Mouse (Mus musculus) right cerebral cortex, postnatal 10 days (tissue): Measurements from ENCODE around the gene Atad5.
A peak's percentile ranks its signal among the peaks of the same experiment; 100 is the strongest.
"Not testable (repeated sequence)": the region's sequence is repeated elsewhere in the genome, so short reads cannot be mapped to it uniquely, and the experiment has no call there.

Experiments
- DNase-seq, 2 experiments: peaks; one replicate each; pipeline ENCODE4 v3.0.0; 2021; ENCODE audit warnings: low spot score in 2 of 2

Gene Atad5

DNA sequence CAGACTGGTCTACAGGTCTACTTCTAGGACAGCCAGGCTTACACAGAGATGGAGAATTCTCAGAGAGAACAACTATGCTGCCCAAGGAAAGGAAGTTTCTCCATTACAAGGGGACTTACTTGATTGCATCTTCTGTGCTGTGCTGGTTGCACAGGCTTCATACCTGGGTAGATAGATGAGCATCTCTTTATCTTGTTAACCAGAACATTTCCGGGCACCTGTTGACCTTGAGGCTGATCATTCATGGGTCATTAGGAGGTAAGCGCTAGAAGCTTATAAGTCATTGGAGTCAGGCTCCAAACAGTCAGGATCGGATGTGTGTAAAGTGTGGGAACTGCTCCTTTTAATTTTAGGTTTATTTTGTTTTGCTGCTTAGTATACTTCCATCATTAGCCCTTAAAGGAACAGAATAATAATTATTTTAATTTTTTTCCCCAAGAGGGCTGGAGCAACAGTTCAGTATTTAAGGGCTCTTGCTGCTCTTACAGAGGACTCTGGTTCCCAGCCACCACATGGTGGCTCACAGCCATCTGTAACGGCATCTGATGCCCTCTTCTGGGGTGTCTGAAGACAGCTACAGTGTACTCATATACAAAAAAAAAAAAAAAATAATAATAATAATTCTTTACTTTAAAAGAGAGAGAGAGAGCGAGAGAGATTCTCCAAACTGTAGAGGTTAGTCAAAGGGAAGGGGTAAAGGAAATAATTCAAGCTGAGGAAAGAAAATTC, 92.0 kb downstream of the Atad5 start:
- no peak for DNase-seq

DNA sequence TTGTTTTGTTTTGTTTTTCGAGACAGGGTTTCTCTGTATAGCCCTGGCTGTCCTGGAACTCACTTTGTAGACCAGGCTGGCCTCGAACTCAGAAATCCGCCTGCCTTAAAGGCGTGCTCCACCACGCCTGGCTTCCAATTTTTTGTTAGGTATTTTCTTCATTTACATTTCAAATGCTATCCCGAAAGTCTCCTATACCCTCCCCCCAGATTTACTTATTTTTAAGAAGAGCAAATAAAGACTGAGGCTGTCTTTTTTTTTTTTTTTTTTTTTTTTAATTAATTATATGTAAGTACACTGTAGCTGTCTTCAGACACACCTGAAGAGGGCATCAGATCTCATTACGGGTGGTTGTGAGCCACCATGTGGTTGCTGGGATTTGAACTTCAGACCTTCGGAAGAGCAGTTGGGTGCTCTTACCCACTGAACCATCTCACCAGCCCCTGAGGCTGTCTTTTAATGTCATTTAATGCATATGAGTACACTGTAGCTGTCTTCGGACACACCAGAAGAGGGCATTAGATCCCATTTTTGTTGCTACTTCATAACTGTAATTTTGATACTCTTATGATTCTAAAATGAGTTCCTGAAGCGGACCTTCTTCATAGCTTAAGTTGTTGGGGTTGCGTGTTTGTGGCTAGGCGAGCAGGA, 94.0 kb downstream of the Atad5 start:
- DNase-seq: not testable (repeated sequence)

DNA sequence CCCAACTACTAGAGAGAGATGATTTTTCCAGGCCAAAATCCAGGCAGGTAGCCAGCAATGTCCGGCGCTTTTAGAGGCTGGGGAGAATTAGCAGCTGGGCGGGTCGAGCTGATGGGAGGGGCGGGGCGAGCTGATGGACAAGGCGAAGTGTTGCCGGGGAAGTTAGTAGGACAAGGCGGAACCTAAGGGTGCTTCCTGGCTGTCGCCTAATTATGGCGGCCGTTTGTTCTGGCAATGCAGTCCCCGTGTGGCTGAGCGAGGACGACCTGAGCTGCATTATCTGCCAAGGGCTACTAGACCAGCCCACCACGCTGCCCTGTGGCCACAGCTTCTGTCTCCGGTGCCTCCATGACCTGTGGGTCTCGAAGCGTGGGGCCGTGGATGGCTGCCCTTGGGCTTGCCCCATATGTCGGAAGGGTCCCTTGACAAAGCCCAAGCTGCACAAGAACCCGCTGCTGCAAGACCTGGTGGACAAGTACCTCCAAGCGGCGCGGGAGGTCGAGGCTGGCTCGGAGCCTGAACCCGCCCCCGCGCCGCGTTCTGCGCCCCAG, 94.6 kb downstream of the Atad5 start, which contains the start of gene Rnf135:
Gene Rnf135 (plus strand): TSS at position 147 of the 551 bp plus-strand sequence.
- DNase-seq: peak; percentile 91

DNA sequence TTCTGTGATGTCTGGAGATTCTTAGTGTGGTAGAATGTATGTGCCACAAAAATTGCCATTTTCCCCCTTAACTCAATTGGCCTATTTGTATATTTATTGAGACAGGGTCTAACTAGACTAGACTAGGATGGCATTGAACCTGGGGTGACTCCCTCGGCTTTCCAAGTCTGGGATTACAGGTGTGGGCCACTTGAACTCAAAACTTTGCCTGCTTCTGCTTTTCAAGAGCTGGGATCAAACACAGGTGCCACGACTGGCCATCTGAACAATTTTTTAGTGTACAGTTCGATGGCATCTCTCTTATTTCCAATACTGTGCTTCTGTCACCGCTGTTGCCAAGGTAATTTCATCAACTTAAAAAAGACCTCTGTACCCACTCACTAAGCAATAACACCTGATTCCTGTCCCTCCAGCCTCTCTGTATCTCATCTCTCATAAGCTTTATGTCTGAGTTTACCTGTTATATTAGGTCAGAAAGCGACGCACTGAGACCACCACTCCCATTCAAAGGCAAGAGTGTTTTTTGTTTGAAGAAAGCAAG, 95.4 kb downstream of the Atad5 start:
- no peak for DNase-seq
